Mouse (Mus musculus) hindbrain, embryonic 11.5 days (tissue): ENCODE results near the gene Gm49393. TPM values are rescaled to one million over a fixed set of nuclear protein-coding genes. Genes with fewer than 3 reads are reported as not detected.

Source experiments
- ATAC-seq: fragments of 200-750 bp; cut with Nextera tagmentation; 2 replicates; pipeline ENCODE4 v1.8.0; 2017; ENCODE audit warnings: mild to moderate bottlenecking, moderate TSS enrichment, moderate library complexity; ENCODE audit not compliant: low FRiP score
- DNase-seq: peaks from one replicate; pipeline ENCODE4 v3.0.0-alpha.2; 2015; ENCODE audit warnings: low spot score
- H3K27ac ChIP-seq: fragments of 300-500 bp; sonication (generic); 2 replicates; pipeline ENCODE4 v1.5.1; 2014; ENCODE audit warnings: mild to moderate bottlenecking, low read depth, low read length
- H3K27me3 ChIP-seq: fragments of 300-500 bp; sonication (generic); 2 replicates; pipeline ENCODE4 v1.6.1; 2014; ENCODE audit warnings: mild to moderate bottlenecking, low read length, moderate library complexity, mixed read lengths; ENCODE audit not compliant: control insufficient read depth, insufficient read depth
- H3K36me3 ChIP-seq: fragments of 300-500 bp; sonication (generic); 2 replicates; pipeline ENCODE4 v1.6.1; 2014; ENCODE audit warnings: mild to moderate bottlenecking, low read length, moderate library complexity, mixed read lengths; ENCODE audit not compliant: control insufficient read depth, insufficient read depth
- H3K4me1 ChIP-seq: fragments of 300-500 bp; sonication (generic); replicated peaks from 2 replicates; pipeline ENCODE4 v1.6.1; 2014; ENCODE audit warnings: low read length, mixed read lengths; ENCODE audit not compliant: control insufficient read depth, insufficient read depth
- H3K4me2 ChIP-seq: fragments of 300-500 bp; sonication (generic); replicated peaks from 2 replicates; pipeline ENCODE4 v1.6.1; 2014; ENCODE audit warnings: mild to moderate bottlenecking, low read depth, low read length
- H3K4me3 ChIP-seq: fragments of 300-500 bp; sonication (generic); 2 replicates; pipeline ENCODE4 v1.5.1; 2014; ENCODE audit warnings: low read depth, low read length
- H3K9ac ChIP-seq: fragments of 300-500 bp; sonication (generic); 2 replicates; pipeline ENCODE4 v1.6.1; 2014; ENCODE audit warnings: low read depth, low read length
- H3K9me3 ChIP-seq: fragments of 300-500 bp; sonication (generic); 2 replicates; pipeline ENCODE4 v1.6.1; 2016; ENCODE audit warnings: low read length; ENCODE audit not compliant: control insufficient read depth
- WGBS: fragments of 180-500 bp; shearing (Covaris S2); extraction: QIAGEN DNeasy Blood & Tissue Kit; methylation state at CpG from one replicate; pipeline ENCODE4 v1.1.7; 2014; 5-methylcytosine and 5-hydroxymethylcytosine counted together
- polyA plus RNA-seq: library from polyadenylated mRNA; unstranded; fragments of >200 nt; fragmentation: Nextera tagmentation; extraction: Ambion mirVana; gene quantifications from 2 replicates; pipeline ENCODE4 v1.2.1, GENCODE M21; 2014

Gm49393 gene
- polyA plus RNA-seq, 1 experiment from 2014 or later: not detected

GRCm38 (mm10) chr13:60820486-60821175 is 114.8 kb downstream of the Gm49393 start:
- H3K4me3 ChIP-seq: no peak overlapping the region
- no peak overlapping the region for H3K4me2 ChIP-seq
- H3K9ac ChIP-seq: no peak overlapping the region
- no peak for DNase-seq
- 75% methylated on average over 3 of the region's 3 CpGs for WGBS
- H3K27me3 ChIP-seq: no peaks in the 10 kb centered on the region
- ATAC-seq: no peak
- no peaks in the 10 kb centered on the region for H3K4me1 ChIP-seq
- H3K36me3 ChIP-seq: no peaks in the 10 kb centered on the region
- no peaks in the 10 kb centered on the region for H3K9me3 ChIP-seq
- H3K27ac ChIP-seq: no peak overlapping the region

GRCm38 (mm10) chr13:60819469-60819868 is 115.9 kb downstream of the Gm49393 start:
- DNase-seq (peak; percentile 60), ATAC-seq (no peak)
- Histone ChIP-seq H3K9me3 (no peaks in the 10 kb centered on the region), H3K36me3 (no peaks in the 10 kb centered on the region), H3K4me2 (no peak overlapping the region), H3K4me1 (no peaks in the 10 kb centered on the region), H3K9ac (no peak overlapping the region), H3K4me3 (no peak overlapping the region), H3K27ac (no peak overlapping the region), H3K27me3 (no peaks in the 10 kb centered on the region)
- 15% methylated on average over 7 of the region's 7 CpGs for WGBS

- Histone ChIP-seq H3K36me3 (no peaks in the 10 kb centered on the region), H3K9ac (no peak overlapping the region), H3K4me2 (no peak overlapping the region), H3K4me1 (no peaks in the 10 kb centered on the region), H3K27me3 (no peaks in the 10 kb centered on the region), H3K9me3 (no peaks in the 10 kb centered on the region), H3K27ac (no peak overlapping the region), H3K4me3 (no peak overlapping the region)
- 89% methylated on average over 1 of the region's 1 CpGs for WGBS
- DNase-seq (no peak), ATAC-seq (no peak)
Measured at GRCm38 (mm10) chr13:60813722-60814121, 121.7 kb downstream of the Gm49393 start.

GRCm38 (mm10) chr13:60812768-60813167 is 122.6 kb downstream of the Gm49393 start:
- Histone ChIP-seq H3K36me3 (no peaks in the 10 kb centered on the region), H3K4me1 (no peaks in the 10 kb centered on the region), H3K4me2 (no peak overlapping the region), H3K4me3 (no peak overlapping the region), H3K9ac (no peak overlapping the region), H3K9me3 (no peaks in the 10 kb centered on the region), H3K27me3 (no peaks in the 10 kb centered on the region), H3K27ac (no peak overlapping the region)
- DNase-seq: no peak
- no peak for ATAC-seq
- WGBS: 88% methylated on average over 6 of the region's 6 CpGs

GRCm38 (mm10) chr13:60809690-60810089 is 125.7 kb downstream of the Gm49393 start:
- no peak for DNase-seq
- Histone ChIP-seq H3K4me1 (no peaks in the 10 kb centered on the region), H3K27ac (no peak overlapping the region)

More at GRCm38 (mm10) chr13:60809690-60810089, 125.7 kb downstream of the Gm49393 start:
- no peak for ATAC-seq
- Histone ChIP-seq H3K27me3 (no peaks in the 10 kb centered on the region), H3K9ac (no peak overlapping the region), H3K4me3 (no peak overlapping the region), H3K9me3 (no peaks in the 10 kb centered on the region), H3K4me2 (no peak overlapping the region), H3K36me3 (no peaks in the 10 kb centered on the region)
- WGBS: 72% methylated on average over 2 of the region's 2 CpGs

Other genes starting within 250 kb of the Gm49393 start
- gene BC051665, start 149.2 kb downstream of the Gm49393 start, polyA plus RNA-seq: not detected in 2 replicates
- not detected in 2 replicates for gene Ctsll3, start 132.7 kb downstream of the Gm49393 start, polyA plus RNA-seq
- gene 4930486L24Rik, start 71.1 kb downstream of the Gm49393 start, polyA plus RNA-seq: 0.15 TPM in 1 of 2 replicates, not detected in the other
- 0.31 and 0.49 TPM in 2 replicates for gene Gm49392, start 38.7 kb downstream of the Gm49393 start, polyA plus RNA-seq
- 1.7 and 2.6 TPM in 2 replicates for gene Ctla2b, start 38.1 kb downstream of the Gm49393 start, polyA plus RNA-seq
- gene Tpbpb, start 30.7 kb downstream of the Gm49393 start, polyA plus RNA-seq: not detected in 2 replicates
- gene Gm49391, start 981 bp upstream of the Gm49393 start, polyA plus RNA-seq: 0.80 and 1.8 TPM in 2 replicates
- gene Ctla2a, start 1.0 kb upstream of the Gm49393 start, polyA plus RNA-seq: 14.7 and 16.7 TPM in 2 replicates
- gene Tpbpa, start 6.4 kb upstream of the Gm49393 start, polyA plus RNA-seq: not detected in 2 replicates
- not detected in 2 replicates for gene Ctsj, start 70.4 kb upstream of the Gm49393 start, polyA plus RNA-seq
- not detected in 2 replicates for gene Ctsq, start 105.0 kb upstream of the Gm49393 start, polyA plus RNA-seq
- gene Ctsr, start 228.7 kb upstream of the Gm49393 start, polyA plus RNA-seq: not detected in 2 replicates